Mouse (Mus musculus) megakaryocyte, embryonic 14.5 days (primary cell): ENCODE measurements around the gene 1600014C23Rik. TPM values are rescaled to one million over a fixed set of nuclear protein-coding genes. Genes with fewer than 3 reads are reported as not detected.

Experiments used
- H3K27me3 ChIP-seq: replicated peaks from 2 replicates; pipeline ENCODE3; 2012; ENCODE audit warnings: inconsistent platforms
- H3K36me3 ChIP-seq: replicated peaks from 2 replicates; pipeline ENCODE3; 2012; ENCODE audit warnings: low read length, inconsistent platforms, mixed read lengths
- H3K4me1 ChIP-seq: 2 replicates; pipeline ENCODE4 v1.6.1; 2012; ENCODE audit warnings: inconsistent platforms
- H3K4me3 ChIP-seq: replicated peaks from 2 replicates; pipeline ENCODE3; 2012; ENCODE audit warnings: moderate library complexity, mild to moderate bottlenecking, inconsistent platforms
- H3K9me3 ChIP-seq: 2 replicates; pipeline ENCODE4 v1.6.1; 2012; ENCODE audit warnings: inconsistent platforms
- FLI1 ChIP-seq: IDR thresholded peaks from 2 replicates; pipeline ENCODE4 v1.6.1; 2012; ENCODE audit warnings: low read length, inconsistent platforms, mixed read lengths
- GATA1 ChIP-seq: IDR thresholded peaks from 3 replicates; pipeline ENCODE4 v1.6.1; 2012; ENCODE audit warnings: mixed read lengths, low read length, inconsistent platforms, borderline replicate concordance
- polyA plus RNA-seq: library from polyadenylated mRNA; stranded (reverse); fragments of >175 nt; gene quantifications from 2 replicates; pipeline ENCODE4 v1.2.3, GENCODE M21; 2012; ENCODE audit warnings: low replicate concordance; ENCODE audit not compliant: insufficient read depth

1600014C23Rik gene
- polyA plus RNA-seq, 1 experiment, result 1.3 TPM

DNA sequence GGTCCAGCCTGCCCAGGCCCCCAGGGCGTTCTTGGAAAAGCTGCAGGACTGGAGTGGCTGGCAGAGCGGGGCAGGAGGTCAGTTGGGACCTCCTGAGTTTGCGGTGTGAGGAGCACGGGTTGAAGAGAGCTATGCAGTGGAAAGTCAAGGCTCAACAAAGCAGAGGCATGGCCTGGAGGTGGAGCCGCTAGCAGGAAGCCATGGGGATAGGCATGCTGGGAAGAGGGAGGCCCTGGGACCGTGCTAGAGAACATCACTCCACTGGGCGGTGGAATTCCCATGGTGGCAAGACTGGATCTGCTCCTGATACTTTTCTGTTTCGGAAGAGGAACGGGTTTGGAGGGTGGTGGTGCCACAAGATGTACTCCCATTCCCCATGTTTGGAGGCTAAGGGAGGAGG lies 36.7 kb downstream of the 1600014C23Rik start:
- Histone ChIP-seq H3K36me3 (peaks cover 46% of the 10 kb centered on the region), H3K4me3 (no peak overlapping the region), H3K4me1 (peaks cover 91% of the 10 kb centered on the region), H3K9me3 (no peaks in the 10 kb centered on the region), H3K27me3 (no peaks in the 10 kb centered on the region)
- TF ChIP-seq GATA1, result no peak
- no peak for TF ChIP-seq FLI1

- H3K36me3 ChIP-seq, result peaks cover 56% of the 10 kb centered on the region
- H3K4me3 ChIP-seq, result peak overlapping the region; percentile 79
- H3K4me1 ChIP-seq, result peaks cover 85% of the 10 kb centered on the region
- TF ChIP-seq GATA1 (no peak), FLI1 (no peak)
- H3K27me3 ChIP-seq, result no peaks in the 10 kb centered on the region
- no peaks in the 10 kb centered on the region for H3K9me3 ChIP-seq
These were observed 38.2 kb downstream of the 1600014C23Rik start for GRCm38 (mm10) chr17:45695227-45696120.

- H3K4me1 ChIP-seq, result peaks cover 75% of the 10 kb centered on the region
- H3K36me3 ChIP-seq, result peaks cover 53% of the 10 kb centered on the region
- H3K27me3 ChIP-seq, result no peaks in the 10 kb centered on the region
- no peaks in the 10 kb centered on the region for H3K9me3 ChIP-seq
- TF ChIP-seq GATA1 (no peak), FLI1 (no peak)
- H3K4me3 ChIP-seq, result peak overlapping the region; percentile 44
These were observed 39.7 kb downstream of the 1600014C23Rik start for GRCm38 (mm10) chr17:45693812-45694565.

DNA sequence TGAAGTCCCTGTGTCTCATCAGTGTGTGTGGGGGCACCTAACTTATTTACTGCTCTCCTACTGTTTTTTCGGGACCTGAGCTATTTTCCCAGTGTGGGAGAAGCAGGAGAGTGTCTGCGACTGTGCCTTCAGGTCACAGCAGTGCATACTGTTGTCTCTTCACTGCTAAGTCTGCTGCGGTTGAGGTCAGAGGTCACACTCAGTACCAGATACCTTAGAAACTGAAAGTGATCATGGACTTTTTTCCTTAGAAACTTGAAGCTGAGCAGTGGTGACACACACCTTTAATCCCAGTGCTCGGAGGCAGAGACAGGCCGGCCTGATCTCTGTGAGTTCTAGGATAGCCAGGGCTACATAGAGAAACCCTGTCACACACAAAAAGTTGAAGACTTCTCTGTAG lies 41.5 kb downstream of the 1600014C23Rik start:
- Histone ChIP-seq H3K4me1 (peaks cover 78% of the 10 kb centered on the region), H3K36me3 (peaks cover 38% of the 10 kb centered on the region), H3K4me3 (no peak overlapping the region), H3K9me3 (no peaks in the 10 kb centered on the region), H3K27me3 (no peaks in the 10 kb centered on the region)
- TF ChIP-seq FLI1, result no peak
- no peak for TF ChIP-seq GATA1

DNA sequence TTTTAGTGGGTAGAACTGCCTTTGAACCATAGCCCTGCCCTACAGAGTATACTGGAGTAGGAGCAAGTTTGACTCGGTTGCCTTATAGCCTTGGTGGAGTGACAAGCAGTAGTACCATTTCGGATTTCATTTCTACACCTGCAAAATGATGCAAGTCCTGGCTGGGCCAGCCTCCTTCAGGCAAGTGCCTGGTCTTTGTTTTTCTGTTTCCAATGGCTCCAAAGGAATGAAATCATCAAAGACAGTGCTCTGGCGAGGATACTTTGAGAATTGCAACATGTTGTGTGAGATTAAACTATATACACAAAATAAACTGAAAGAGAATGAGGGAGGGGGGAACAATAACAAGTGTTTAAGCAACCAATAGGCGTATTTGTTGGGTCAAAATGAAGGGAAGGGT lies 43.6 kb downstream of the 1600014C23Rik start:
- peaks cover 67% of the 10 kb centered on the region for H3K4me1 ChIP-seq

DNA sequence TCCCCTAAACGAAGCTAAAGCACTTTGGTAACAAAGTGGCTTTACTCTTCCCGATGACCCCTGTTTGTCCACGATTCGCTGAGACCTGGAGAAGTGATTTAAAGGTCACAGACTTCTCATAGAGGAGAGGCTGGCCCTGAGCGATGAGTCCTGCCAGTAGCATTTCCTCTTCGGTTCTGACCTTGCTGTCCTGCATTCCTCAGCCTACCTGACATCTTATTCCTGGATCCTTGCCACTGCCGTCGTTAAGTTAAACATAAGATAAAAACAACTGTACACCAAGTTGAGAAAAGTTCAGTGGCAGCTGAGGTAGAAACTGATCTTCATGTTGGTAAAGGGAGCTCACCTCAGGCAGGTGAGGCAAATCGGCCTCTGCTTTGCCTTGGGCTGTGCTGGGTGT lies 44.5 kb downstream of the 1600014C23Rik start:
- no peaks in the 10 kb centered on the region for H3K27me3 ChIP-seq
- peaks cover 28% of the 10 kb centered on the region for H3K36me3 ChIP-seq
- H3K9me3 ChIP-seq, result no peaks in the 10 kb centered on the region
- H3K4me1 ChIP-seq, result peaks cover 65% of the 10 kb centered on the region
- H3K4me3 ChIP-seq, result no peak overlapping the region
- TF ChIP-seq GATA1 (no peak), FLI1 (no peak)

More for the DNA sequence above, 43.6 kb downstream of the 1600014C23Rik start:
- Histone ChIP-seq H3K9me3 (no peaks in the 10 kb centered on the region), H3K4me3 (no peak overlapping the region), H3K27me3 (no peaks in the 10 kb centered on the region), H3K36me3 (peaks cover 28% of the 10 kb centered on the region)
- TF ChIP-seq GATA1 (no peak), FLI1 (no peak)

- TF ChIP-seq FLI1, result no peak
- H3K4me1 ChIP-seq, result peaks cover 54% of the 10 kb centered on the region
- peaks cover 19% of the 10 kb centered on the region for H3K36me3 ChIP-seq
- no peaks in the 10 kb centered on the region for H3K27me3 ChIP-seq
- no peaks in the 10 kb centered on the region for H3K9me3 ChIP-seq
- H3K4me3 ChIP-seq, result peak within 1 kb of the TSS; percentile 97
These were observed 46.9 kb downstream of the 1600014C23Rik start, which contains the start of gene Tmem63b for GRCm38 (mm10) chr17:45686716-45687115. TSS of gene Tmem63b (minus strand) at chr17:45686905.

DNA sequence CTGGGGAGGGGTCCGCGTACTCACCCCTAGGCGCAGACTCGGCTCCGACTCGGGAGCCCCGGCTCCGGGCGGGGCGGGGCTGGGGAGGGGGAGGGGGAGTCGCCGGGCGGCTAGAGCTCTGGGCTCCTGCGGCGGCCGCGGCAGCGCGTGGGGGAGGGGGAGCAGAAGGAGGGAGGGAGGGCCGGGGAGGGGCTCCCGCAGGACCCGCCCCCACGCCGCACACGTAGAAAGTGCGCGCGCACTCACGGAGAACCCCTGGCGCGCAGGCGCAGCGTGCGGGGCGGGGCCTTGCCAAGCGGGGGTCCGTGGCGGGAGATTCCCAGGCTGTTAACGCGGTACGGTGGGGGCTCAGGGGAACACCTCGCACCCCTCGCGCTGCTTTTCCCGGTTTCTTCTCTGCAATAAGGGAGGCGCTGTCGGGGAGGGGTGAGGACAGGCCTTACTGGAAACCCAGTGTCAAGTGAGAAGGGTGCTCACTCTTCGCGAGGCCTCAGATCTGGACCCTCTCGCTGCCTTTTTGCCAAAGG lies 47.5 kb downstream of the 1600014C23Rik start, which contains the start of gene Mrpl14:
TSS of gene Mrpl14 (plus strand) at position 230 of the 527 bp plus-strand sequence.
- no peak for TF ChIP-seq FLI1
- no peak for TF ChIP-seq GATA1
- Histone ChIP-seq H3K27me3 (no peaks in the 10 kb centered on the region), H3K36me3 (peaks cover 14% of the 10 kb centered on the region), H3K9me3 (no peaks in the 10 kb centered on the region), H3K4me1 (peaks cover 49% of the 10 kb centered on the region), H3K4me3 (peak within 1 kb of the TSS; percentile 97)

- TF ChIP-seq FLI1, result no peak
- TF ChIP-seq GATA1, result no peak
- Histone ChIP-seq H3K4me3 (peak overlapping the region; percentile 97), H3K4me1 (peaks cover 56% of the 10 kb centered on the region), H3K36me3 (peaks cover 11% of the 10 kb centered on the region), H3K27me3 (no peaks in the 10 kb centered on the region), H3K9me3 (no peaks in the 10 kb centered on the region)
These were observed 48.2 kb downstream of the 1600014C23Rik start for GRCm38 (mm10) chr17:45685171-45686092.
